Mouse (Mus musculus) gonadal fat pad, adult 2 months (tissue): ENCODE data around the gene Hist2h2aa2. TPM values are rescaled to one million over a fixed set of nuclear protein-coding genes. Genes with fewer than 3 reads are reported as not detected.
"Not testable (repeated sequence)": the region's sequence is repeated elsewhere in the genome, so short reads cannot be mapped to it uniquely, and the experiment has no call there.

Source experiments
- DNase-seq: peaks from one replicate; pipeline ENCODE4 v3.0.0-alpha.2; 2012; ENCODE audit warnings: low read depth
- polyA plus RNA-seq: library from polyadenylated mRNA; depleted of rRNA; stranded (reverse); fragments of >200 nt; gene quantifications from 2 replicates; pipeline ENCODE4 v1.2.3, GENCODE M21; 2012

Gene Hist2h2aa2
- polyA plus RNA-seq, 1 experiment: 420 TPM

- DNase-seq: no peak
Observed at GRCm38 (mm10) chr3:96237335-96237903, 2.7 kb downstream of the Hist2h2aa2 start.

- no peak for DNase-seq
Observed at GRCm38 (mm10) chr3:96236834-96237334, 3.2 kb downstream of the Hist2h2aa2 start.

GRCm38 (mm10) chr3:96235836-96236235 lies 4.2 kb downstream of the Hist2h2aa2 start:
- no peak for DNase-seq

- no peak for DNase-seq
Observed at GRCm38 (mm10) chr3:96234914-96235313, 5.2 kb downstream of the Hist2h2aa2 start.

- DNase-seq: no peak
Observed at GRCm38 (mm10) chr3:96231758-96232120, 8.3 kb downstream of the Hist2h2aa2 start.

- DNase-seq: no peak
Observed at GRCm38 (mm10) chr3:96230910-96231757, 8.9 kb downstream of the Hist2h2aa2 start.

- no peak for DNase-seq
Observed at GRCm38 (mm10) chr3:96230404-96230803, 9.7 kb downstream of the Hist2h2aa2 start.

- DNase-seq: no peak
Observed at GRCm38 (mm10) chr3:96228828-96229227, 11.2 kb downstream of the Hist2h2aa2 start.

- no peak for DNase-seq
Observed at GRCm38 (mm10) chr3:96226695-96227648, 13.1 kb downstream of the Hist2h2aa2 start.

GRCm38 (mm10) chr3:96225421-96225820 lies 14.7 kb downstream of the Hist2h2aa2 start:
- no peak for DNase-seq

- no peak for DNase-seq
Observed at GRCm38 (mm10) chr3:96222774-96223173, 17.3 kb downstream of the Hist2h2aa2 start.

GRCm38 (mm10) chr3:96221640-96222038 lies 18.4 kb downstream of the Hist2h2aa2 start:
- no peak for DNase-seq

- no peak for DNase-seq
Observed at GRCm38 (mm10) chr3:96220765-96221639, 19.1 kb downstream of the Hist2h2aa2 start, which contains the start of the genes Hist2h2ac and Hist2h2be. TSS of gene Hist2h2ac (minus strand) at chr3:96220880. TSS of gene Hist2h2be (plus strand) at chr3:96221119.

GRCm38 (mm10) chr3:96220131-96220764 lies 19.8 kb downstream of the Hist2h2aa2 start:
- not testable (repeated sequence) for DNase-seq

- DNase-seq: no peak
Observed at GRCm38 (mm10) chr3:96219661-96220130, 20.4 kb downstream of the Hist2h2aa2 start, which contains the start of the genes Bola1 and Hist2h2ab. TSS of gene Bola1 (minus strand) at chr3:96219709. TSS of gene Hist2h2ab (plus strand) at chr3:96219865.

- no peak for DNase-seq
Observed at GRCm38 (mm10) chr3:96219191-96219641, 20.9 kb downstream of the Hist2h2aa2 start.

- DNase-seq: no peak
Observed at GRCm38 (mm10) chr3:96209242-96209641, 30.8 kb downstream of the Hist2h2aa2 start.

GRCm38 (mm10) chr3:96207819-96208218 lies 32.3 kb downstream of the Hist2h2aa2 start:
- no peak for DNase-seq

GRCm38 (mm10) chr3:96199731-96200130 lies 40.3 kb downstream of the Hist2h2aa2 start:
- DNase-seq: no peak
